In genomic region chr9:44076764-44077120, GRCm38 (mm10) we compare ENCODE assay signal across 7 mouse cellular contexts. TPM values are rescaled to one million over a fixed set of nuclear protein-coding genes. Genes with fewer than 3 reads are reported as not detected.
A peak's percentile ranks its signal among the peaks of the same experiment; 100 is the strongest.
DNase-seq lines count a peak whose midpoint lies in the region; ATAC-seq and TF ChIP-seq lines count a peak whose summit lies in the region.

No protein-coding gene starts in this region.

- H3K9ac ChIP-seq in hindbrain, embryonic 14.5 days: no peak overlapping the region
- H3K9ac ChIP-seq in liver, adult 2 months (ENCODE audit: low read depth, low read length): no peak overlapping the region

- peaks cover 15% of the 10 kb centered on the region for H3K4me1 ChIP-seq in hindbrain, embryonic 14.5 days (replicated peaks; ENCODE audit: control insufficient read depth, insufficient read depth, low read length)
- peaks cover 19% of the 10 kb centered on the region for H3K4me1 ChIP-seq in liver, adult 2 months (ENCODE audit: control insufficient read depth, insufficient read depth, low read length)

- WGBS in hindbrain, embryonic 14.5 days: 8% methylated on average over 5 of the region's 5 CpGs
- 25% methylated on average over 5 of the region's 5 CpGs for WGBS in liver, adult 2 months

- no peaks in the 10 kb centered on the region for H3K36me3 ChIP-seq in hindbrain, embryonic 14.5 days (replicated peaks; ENCODE audit: control insufficient read depth, insufficient read depth)
- no peaks in the 10 kb centered on the region for H3K36me3 ChIP-seq in liver, adult 2 months (ENCODE audit: control insufficient read depth, insufficient read depth, low read length)

- TF ChIP-seq POLR2A in liver, adult 2 months (IDR thresholded peaks at IDR 0.05; ENCODE audit: extremely low read depth, insufficient read depth, low read length): no peak

- DNase-seq in ovary, postnatal 14 days (ENCODE audit: low spot score): peak; percentile 46
- no peak for DNase-seq in ovary, postnatal 36 days (ENCODE audit: low spot score)
- DNase-seq in R1 (ENCODE audit: low read depth, low spot score): peak; percentile 87
- peak; percentile 85 for DNase-seq in embryo, embryonic 10.5 days (ENCODE audit: low spot score)
- DNase-seq in hindbrain, embryonic 14.5 days (ENCODE audit: low spot score): peak; percentile 64
- DNase-seq in liver, adult 2 months (ENCODE audit: extremely low read depth, low read depth, low spot score): peak; percentile 76
- peak; percentile 94 for DNase-seq in retina, postnatal 1 day

- no peak overlapping the region for H3K4me2 ChIP-seq in hindbrain, embryonic 14.5 days (replicated peaks)

- no peak overlapping the region for H3K4me3 ChIP-seq in hindbrain, embryonic 14.5 days (replicated peaks; ENCODE audit: low read length)
- no peak overlapping the region for H3K4me3 ChIP-seq in liver, adult 2 months (ENCODE audit: insufficient read depth, low read depth, low read length)

- H3K79me2 ChIP-seq in liver, adult 2 months (ENCODE audit: control insufficient read depth, insufficient read depth, low read length): no peaks in the 10 kb centered on the region

- no peak for ATAC-seq in hindbrain, embryonic 14.5 days (ENCODE audit: low FRiP score)

- TF ChIP-seq CTCF in liver, adult 2 months (IDR thresholded peaks at IDR 0.05; ENCODE audit: low read depth, low read length): peak; percentile 59

- H3K9me3 ChIP-seq in hindbrain, embryonic 14.5 days (ENCODE audit: control insufficient read depth, low read length): no peaks in the 10 kb centered on the region

- H3K27ac ChIP-seq in hindbrain, embryonic 14.5 days: no peak overlapping the region
- no peak overlapping the region for H3K27ac ChIP-seq in liver, adult 2 months (replicated peaks; ENCODE audit: insufficient read depth, low read depth, low read length)

- H3K27me3 ChIP-seq in hindbrain, embryonic 14.5 days (ENCODE audit: control insufficient read depth, insufficient read depth, low read length): no peaks in the 10 kb centered on the region
- H3K27me3 ChIP-seq in liver, adult 2 months (ENCODE audit: control insufficient read depth, insufficient read depth, low read length): no peaks in the 10 kb centered on the region

RNA-seq across cellular contexts. Expression of gene Usp2, which starts 9.9 kb away (rescaled TPM):
- 8.4 and 11.6 TPM in 2 replicates for polyA plus RNA-seq in hindbrain, embryonic 14.5 days (2014; fragmentation: Nextera tagmentation; extraction: Ambion mirVana)
- total RNA-seq in liver, adult 2 months (2014; rRNA removed): 9.9 and 13.6 TPM in 2 replicates
- 1.6 and 3.1 TPM in 2 replicates for polyA plus RNA-seq in liver, adult 2 months (2012; rRNA removed)

RNA-seq across cellular contexts. Expression of gene Mfrp, which starts 24.8 kb away (rescaled TPM):
- 0.31 and 0.41 TPM in 2 replicates for polyA plus RNA-seq in hindbrain, embryonic 14.5 days (2014; fragmentation: Nextera tagmentation; extraction: Ambion mirVana)
- under 0.01 TPM in 1 of 2 replicates, not detected in the other for total RNA-seq in liver, adult 2 months (2014; rRNA removed)
- not detected in 2 replicates for polyA plus RNA-seq in liver, adult 2 months (2012; rRNA removed)

RNA-seq across cellular contexts. Expression of gene C1qtnf5, which starts 30.3 kb away (rescaled TPM):
- polyA plus RNA-seq in hindbrain, embryonic 14.5 days (2014; fragmentation: Nextera tagmentation; extraction: Ambion mirVana): 7.0 and 8.0 TPM in 2 replicates
- total RNA-seq in liver, adult 2 months (2014; rRNA removed): 2.7 and 3.0 TPM in 2 replicates
- 5.6 and 5.7 TPM in 2 replicates for polyA plus RNA-seq in liver, adult 2 months (2012; rRNA removed)

RNA-seq across cellular contexts. Expression of gene Thy1, which starts 33.6 kb away (rescaled TPM):
- 6.2 and 9.6 TPM in 2 replicates for polyA plus RNA-seq in hindbrain, embryonic 14.5 days (2014; fragmentation: Nextera tagmentation; extraction: Ambion mirVana)
- 0.46 and 0.87 TPM in 2 replicates for total RNA-seq in liver, adult 2 months (2014; rRNA removed)
- 3.2 and 4.5 TPM in 2 replicates for polyA plus RNA-seq in liver, adult 2 months (2012; rRNA removed)

RNA-seq across cellular contexts. Expression of gene Gm49380, which starts 36.6 kb away (rescaled TPM):
- 0.35 TPM in 1 of 2 replicates, not detected in the other for polyA plus RNA-seq in hindbrain, embryonic 14.5 days (2014; fragmentation: Nextera tagmentation; extraction: Ambion mirVana)
- 0.09 TPM in 1 of 2 replicates, not detected in the other for total RNA-seq in liver, adult 2 months (2014; rRNA removed)
- not detected in 2 replicates for polyA plus RNA-seq in liver, adult 2 months (2012; rRNA removed)
